Mouse (Mus musculus): ENCODE measurements around the gene Tmcc2.

GRCm38 (mm10) chr1:132389886-132390585, 1.0 kb downstream of the Tmcc2 start:
- TF ChIP-seq CTCF (IDR thresholded peaks at IDR 0.05; ENCODE audit: borderline replicate concordance, control insufficient read depth, extremely low read depth, insufficient read depth, low read length, poor library complexity) (no peak), POLR2A (IDR thresholded peaks at IDR 0.05; ENCODE audit: control insufficient read depth, extremely low read depth, insufficient read depth, low read length, poor library complexity) (no peak)

All from thymus, adult 2 months (tissue).